Mouse (Mus musculus) midbrain, embryonic 14.5 days (tissue): ENCODE data around the gene Gm20388. TPM values are rescaled to one million over a fixed set of nuclear protein-coding genes. Genes with fewer than 3 reads are reported as not detected.

Source experiments
- ATAC-seq: fragments of 200-750 bp; cut with Nextera tagmentation; 2 replicates; pipeline ENCODE4 v1.8.0; 2017; ENCODE audit warnings: moderate number of reproducible peaks, moderate library complexity; ENCODE audit not compliant: low FRiP score, low TSS enrichment
- DNase-seq: peaks from one replicate; pipeline ENCODE4 v3.0.0-alpha.2; 2015
- H3K27ac ChIP-seq: fragments of 300-500 bp; sonication (generic); replicated peaks from 2 replicates; pipeline ENCODE4 v1.5.1; 2014; ENCODE audit warnings: mild to moderate bottlenecking, low read depth, low read length, moderate library complexity
- H3K27me3 ChIP-seq: fragments of 300-500 bp; sonication (generic); 2 replicates; pipeline ENCODE4 v1.6.1; 2014; ENCODE audit warnings: low read length, control low read depth, mixed read lengths; ENCODE audit not compliant: control insufficient read depth, insufficient read depth
- H3K36me3 ChIP-seq: fragments of 300-500 bp; sonication (generic); 2 replicates; pipeline ENCODE4 v1.6.1; 2014; ENCODE audit warnings: low read length, control low read depth; ENCODE audit not compliant: control insufficient read depth, insufficient read depth
- H3K4me1 ChIP-seq: fragments of 300-500 bp; sonication (generic); 2 replicates; pipeline ENCODE4 v1.6.1; 2014; ENCODE audit warnings: mild to moderate bottlenecking, antibody characterized with exemption, low read length, control low read depth; ENCODE audit not compliant: control insufficient read depth, insufficient read depth
- H3K4me2 ChIP-seq: fragments of 300-500 bp; sonication (generic); 2 replicates; pipeline ENCODE4 v1.6.1; 2014; ENCODE audit warnings: mild to moderate bottlenecking, low read length, moderate library complexity
- H3K4me3 ChIP-seq: fragments of 300-500 bp; sonication (generic); replicated peaks from 2 replicates; pipeline ENCODE4 v1.5.1; 2014; ENCODE audit warnings: low read depth, low read length
- H3K9ac ChIP-seq: fragments of 300-500 bp; sonication (generic); replicated peaks from 2 replicates; pipeline ENCODE4 v1.6.1; 2014; ENCODE audit warnings: mild to moderate bottlenecking, low read length, moderate library complexity
- H3K9me3 ChIP-seq: fragments of 300-500 bp; sonication (generic); 2 replicates; pipeline ENCODE4 v1.6.1; 2016; ENCODE audit warnings: low read length, control low read depth, mixed read lengths; ENCODE audit not compliant: control insufficient read depth
- WGBS: fragments of 180-500 bp; shearing (Covaris S2); extraction: QIAGEN DNeasy Blood & Tissue Kit; methylation state at CpG from one replicate; pipeline ENCODE4 v1.1.7; 2014; 5-methylcytosine and 5-hydroxymethylcytosine counted together
- polyA plus RNA-seq: library from polyadenylated mRNA; unstranded; fragments of >200 nt; fragmentation: Nextera tagmentation; extraction: Ambion mirVana; gene quantifications from 2 replicates; pipeline ENCODE4 v1.2.1, GENCODE M21; 2014

Gene Gm20388
- polyA plus RNA-seq, 1 experiment from 2014 or later = 4.1 TPM

- Histone ChIP-seq H3K27ac (no peak overlapping the region), H3K4me3 (no peak overlapping the region), H3K9ac (no peak overlapping the region), H3K4me1 (no peaks in the 10 kb centered on the region), H3K27me3 (no peaks in the 10 kb centered on the region), H3K36me3 (peaks cover 6% of the 10 kb centered on the region; the same call in 1 of the 2 replicates), H3K9me3 (no peaks in the 10 kb centered on the region), H3K4me2 (no peak overlapping the region)
- DNase-seq (no peak), ATAC-seq (no peak)
- 78% methylated on average over 11 of the region's 11 CpGs for WGBS
Measured at GRCm38 (mm10) chr8:121544936-121545335, 1634.3 kb downstream of the Gm20388 start.

- DNase-seq (peak; percentile 91), ATAC-seq (no peak; the same call in 1 of the 2 replicates)
Measured at GRCm38 (mm10) chr8:121547132-121547531, 1636.5 kb downstream of the Gm20388 start.

GRCm38 (mm10) chr8:121550056-121550455 lies 1639.4 kb downstream of the Gm20388 start:
- 91% methylated on average over 6 of the region's 6 CpGs for WGBS

More at GRCm38 (mm10) chr8:121547132-121547531, 1636.5 kb downstream of the Gm20388 start:
- peaks cover 27% of the 10 kb centered on the region for H3K36me3 ChIP-seq
- H3K9ac ChIP-seq = no peak overlapping the region
- no peaks in the 10 kb centered on the region for H3K4me1 ChIP-seq
- no peaks in the 10 kb centered on the region for H3K27me3 ChIP-seq
- WGBS = 4% methylated on average over 7 of the region's 7 CpGs
- no peak overlapping the region for H3K27ac ChIP-seq
- H3K4me2 ChIP-seq = no peak overlapping the region
- no peak overlapping the region for H3K4me3 ChIP-seq
- H3K9me3 ChIP-seq = no peaks in the 10 kb centered on the region

GRCm38 (mm10) chr8:121551065-121551985 lies 1640.7 kb downstream of the Gm20388 start:
- WGBS = 59% methylated on average over 24 of the region's 24 CpGs
- peaks cover 64% of the 10 kb centered on the region for H3K36me3 ChIP-seq

More at GRCm38 (mm10) chr8:121550056-121550455, 1639.4 kb downstream of the Gm20388 start:
- H3K9me3 ChIP-seq = no peaks in the 10 kb centered on the region
- H3K9ac ChIP-seq = no peak overlapping the region
- H3K4me1 ChIP-seq = no peaks in the 10 kb centered on the region
- H3K36me3 ChIP-seq = peaks cover 56% of the 10 kb centered on the region
- no peak overlapping the region for H3K4me2 ChIP-seq
- H3K27ac ChIP-seq = no peak overlapping the region
- H3K27me3 ChIP-seq = no peaks in the 10 kb centered on the region
- no peak overlapping the region for H3K4me3 ChIP-seq
- DNase-seq = no peak
- ATAC-seq = no peak

GRCm38 (mm10) chr8:121552506-121552905 lies 1641.9 kb downstream of the Gm20388 start:
- no peak for ATAC-seq
- H3K4me1 ChIP-seq = no peaks in the 10 kb centered on the region
- 91% methylated on average over 9 of the region's 9 CpGs for WGBS

More at GRCm38 (mm10) chr8:121551065-121551985, 1640.7 kb downstream of the Gm20388 start:
- no peak overlapping the region for H3K4me3 ChIP-seq
- no peak overlapping the region for H3K9ac ChIP-seq
- H3K27me3 ChIP-seq = no peaks in the 10 kb centered on the region
- no peaks in the 10 kb centered on the region for H3K9me3 ChIP-seq
- H3K4me1 ChIP-seq = no peaks in the 10 kb centered on the region
- DNase-seq (no peak), ATAC-seq (no peak)
- H3K4me2 ChIP-seq = no peak overlapping the region
- H3K27ac ChIP-seq = no peak overlapping the region

GRCm38 (mm10) chr8:121553831-121554475 lies 1643.3 kb downstream of the Gm20388 start:
- Histone ChIP-seq H3K4me2 (no peak overlapping the region), H3K4me3 (no peak overlapping the region), H3K9me3 (no peaks in the 10 kb centered on the region), H3K27me3 (no peaks in the 10 kb centered on the region), H3K4me1 (no peaks in the 10 kb centered on the region), H3K36me3 (peaks cover 77% of the 10 kb centered on the region), H3K9ac (no peak overlapping the region), H3K27ac (no peak overlapping the region)
- DNase-seq (no peak), ATAC-seq (no peak)
- WGBS = 94% methylated on average over 32 of the region's 32 CpGs

More at GRCm38 (mm10) chr8:121552506-121552905, 1641.9 kb downstream of the Gm20388 start:
- DNase-seq = no peak
- Histone ChIP-seq H3K9me3 (no peaks in the 10 kb centered on the region), H3K36me3 (peaks cover 64% of the 10 kb centered on the region), H3K27me3 (no peaks in the 10 kb centered on the region), H3K9ac (no peak overlapping the region), H3K4me3 (no peak overlapping the region), H3K27ac (no peak overlapping the region), H3K4me2 (no peak overlapping the region)

GRCm38 (mm10) chr8:121557746-121558145 lies 1647.1 kb downstream of the Gm20388 start:
- H3K27me3 ChIP-seq = no peaks in the 10 kb centered on the region
- WGBS = 91% methylated on average over 11 of the region's 11 CpGs
- no peaks in the 10 kb centered on the region for H3K9me3 ChIP-seq
- H3K4me3 ChIP-seq = no peak overlapping the region
- H3K9ac ChIP-seq = no peak overlapping the region
- no peak overlapping the region for H3K27ac ChIP-seq
- DNase-seq = no peak
- no peak for ATAC-seq
- H3K4me1 ChIP-seq = no peaks in the 10 kb centered on the region
- H3K36me3 ChIP-seq = peaks cover 59% of the 10 kb centered on the region
- H3K4me2 ChIP-seq = no peak overlapping the region

GRCm38 (mm10) chr8:121558538-121558937 lies 1647.9 kb downstream of the Gm20388 start:
- peaks cover 51% of the 10 kb centered on the region for H3K36me3 ChIP-seq
- WGBS = 93% methylated on average over 16 of the region's 16 CpGs

More at GRCm38 (mm10) chr8:121558538-121558937, 1647.9 kb downstream of the Gm20388 start:
- Histone ChIP-seq H3K4me2 (no peak overlapping the region), H3K27ac (no peak overlapping the region), H3K4me3 (no peak overlapping the region), H3K4me1 (no peaks in the 10 kb centered on the region), H3K9ac (no peak overlapping the region), H3K9me3 (no peaks in the 10 kb centered on the region), H3K27me3 (no peaks in the 10 kb centered on the region)
- ATAC-seq (no peak), DNase-seq (no peak)
